Mouse (Mus musculus): ENCODE measurements at regions not wholly inside any gene's neighbourhood (a gene's known extent, or its start where the extent isn't known, plus 50 kb on each side); places are given as distances from the start of the nearest gene placed in this dataset.

DNA sequence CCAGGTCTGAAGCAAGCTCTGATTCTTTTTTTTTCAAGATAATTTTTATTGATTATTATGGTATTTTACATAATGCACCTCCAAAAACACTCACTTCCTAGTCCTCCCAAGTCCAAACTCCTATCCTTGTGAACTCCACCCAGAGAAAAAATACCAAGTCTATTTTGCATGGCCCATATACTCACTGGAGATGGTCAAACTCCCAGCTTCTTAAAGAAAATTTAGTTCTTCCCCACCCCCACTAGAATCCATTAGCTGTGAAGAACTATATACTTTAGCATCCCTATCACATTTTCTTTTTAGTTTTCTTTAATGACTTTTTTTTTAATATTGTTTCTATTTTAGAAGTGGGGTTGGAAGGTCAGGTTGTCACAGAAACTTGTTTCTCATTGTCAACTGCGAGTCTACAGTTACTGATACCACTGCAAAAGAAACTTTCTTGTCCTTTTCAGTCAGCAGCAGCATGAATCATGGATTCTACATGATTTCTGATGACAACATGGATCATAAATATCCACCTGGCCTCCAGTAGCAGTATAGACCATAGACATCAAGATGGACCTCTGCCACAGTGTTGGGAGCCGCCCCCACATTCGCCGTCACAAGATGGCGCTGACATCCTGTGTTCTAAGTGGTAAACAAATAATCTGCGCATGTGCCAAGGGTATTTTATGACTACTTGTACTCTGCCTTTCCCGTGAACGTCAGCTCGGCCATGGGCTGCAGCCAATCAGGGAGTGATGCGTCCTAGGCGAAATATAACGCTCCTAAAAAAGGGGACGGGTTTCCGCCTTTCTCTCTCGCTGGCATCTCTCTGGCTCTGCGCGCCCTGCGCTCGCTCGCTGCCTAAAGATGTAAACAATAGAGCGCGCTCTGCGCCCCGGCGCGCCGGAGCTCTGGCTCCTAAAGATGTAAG is 69.0 kb downstream of the Pgr15l start:
- peak; percentile 65; the same call in 1 of the 2 replicates for ATAC-seq (replicated peaks; ENCODE audit: low read depth, poor library complexity, severe bottlenecking)

- no peak for ATAC-seq (replicated peaks; ENCODE audit: low read depth, poor library complexity, severe bottlenecking)
These were observed 69.8 kb downstream of the Pgr15l start for GRCm38 (mm10) chrX:97142237-97142636.

DNA sequence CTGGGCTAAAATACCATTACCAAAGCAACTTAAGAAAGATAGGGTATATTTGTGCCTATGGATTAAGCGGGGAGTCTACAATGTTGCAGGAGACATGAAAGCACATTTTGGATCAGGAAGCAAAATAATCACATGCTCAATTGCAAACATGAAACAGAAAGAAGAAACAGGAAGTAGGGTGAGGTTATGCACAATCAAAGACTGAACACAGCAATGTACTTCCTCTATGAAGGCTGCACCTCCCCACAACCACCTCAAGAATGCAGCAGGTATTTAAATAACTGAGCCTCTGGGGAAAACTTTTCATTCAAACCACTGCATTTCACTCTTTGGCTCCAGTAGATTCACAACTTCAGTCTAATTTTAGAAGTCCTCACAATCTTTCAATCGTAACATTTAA is 83.8 kb downstream of the Pgr15l start:
- ATAC-seq (replicated peaks; ENCODE audit: low read depth, poor library complexity, severe bottlenecking): peak; percentile 54; the same call in 1 of the 2 replicates
